Mouse (Mus musculus) embryonic fibroblast, embryonic 13.5 days (primary cell): Measurements from ENCODE around the gene Spns3.

Experiments used
- CTCF ChIP-seq: IDR thresholded peaks from 2 replicates; pipeline ENCODE4 v1.5.1; 2011; ENCODE audit warnings: mild to moderate bottlenecking, control low read depth, low read length, moderate library complexity, borderline replicate concordance; ENCODE audit not compliant: insufficient read depth
- POLR2A ChIP-seq: IDR thresholded peaks from 2 replicates; pipeline ENCODE4 v1.6.1; 2011; ENCODE audit warnings: low read depth, mild to moderate bottlenecking, control low read depth, low read length, moderate library complexity

- TF ChIP-seq CTCF = no peak
- no peak for TF ChIP-seq POLR2A
Measured at GRCm38 (mm10) chr11:72508651-72509050, 41.7 kb downstream of the Spns3 start.
